Mouse (Mus musculus) forebrain, postnatal 0 days (tissue): ENCODE measurements around the gene Zfp618. TPM values are rescaled to one million over a fixed set of nuclear protein-coding genes. Genes with fewer than 3 reads are reported as not detected.

ENCODE experiments used
- ATAC-seq: fragments of 200-750 bp; cut with Nextera tagmentation; 2 replicates; pipeline ENCODE4 v1.8.0; 2017; ENCODE audit warnings: mild to moderate bottlenecking, moderate library complexity
- DNase-seq: peaks from one replicate; pipeline ENCODE4 v3.0.0-alpha.2; 2015
- H3K27ac ChIP-seq: fragments of 300-500 bp; sonication (generic); 2 replicates; pipeline ENCODE4 v1.5.1; 2014; ENCODE audit warnings: low read depth, mild to moderate bottlenecking, antibody characterized with exemption, low read length, moderate library complexity, mixed read lengths
- H3K27me3 ChIP-seq: fragments of 300-500 bp; sonication (generic); 2 replicates; pipeline ENCODE4 v1.6.1; 2014; ENCODE audit warnings: mild to moderate bottlenecking, low read length, mixed read lengths; ENCODE audit not compliant: insufficient read depth
- H3K36me3 ChIP-seq: fragments of 300-500 bp; sonication (generic); 2 replicates; pipeline ENCODE4 v1.6.1; 2014; ENCODE audit warnings: mild to moderate bottlenecking, moderate library complexity; ENCODE audit not compliant: insufficient read depth
- H3K4me1 ChIP-seq: fragments of 300-500 bp; sonication (generic); 2 replicates; pipeline ENCODE4 v1.6.1; 2014; ENCODE audit warnings: antibody characterized with exemption; ENCODE audit not compliant: insufficient read depth
- H3K4me2 ChIP-seq: fragments of 300-500 bp; sonication (generic); 2 replicates; pipeline ENCODE4 v1.6.1; 2014; ENCODE audit warnings: low read depth, mild to moderate bottlenecking, moderate library complexity
- H3K4me3 ChIP-seq: fragments of 300-500 bp; sonication (generic); 2 replicates; pipeline ENCODE4 v1.5.1; 2014; ENCODE audit warnings: low read depth, low read length, mixed read lengths
- H3K9ac ChIP-seq: fragments of 300-500 bp; sonication (generic); 2 replicates; pipeline ENCODE4 v1.6.1; 2014; ENCODE audit warnings: mild to moderate bottlenecking
- H3K9me3 ChIP-seq: fragments of 300-500 bp; sonication (generic); 2 replicates; pipeline ENCODE4 v1.6.1; 2016; ENCODE audit warnings: low read length
- CTCF ChIP-seq: sonication (generic); IDR thresholded peaks from 2 replicates; pipeline ENCODE4 v1.5.1; 2016; ENCODE audit warnings: antibody characterized with exemption, control low read depth, low read depth
- WGBS: fragments of 180-500 bp; shearing (Covaris S2); extraction: QIAGEN DNeasy Blood & Tissue Kit; methylation state at CpG from one replicate; pipeline ENCODE4 v1.1.7; 2014; 5-methylcytosine and 5-hydroxymethylcytosine counted together
- polyA plus RNA-seq: library from polyadenylated mRNA; unstranded; fragments of >200 nt; fragmentation: Nextera tagmentation; extraction: Ambion mirVana; gene quantifications from 2 replicates; pipeline ENCODE4 v1.2.1, GENCODE M21; 2015
- total RNA-seq: library from RNA; depleted of rRNA; stranded (reverse); fragments of >200 nt; gene quantifications from 2 replicates; pipeline ENCODE4 v1.2.3, GENCODE M21; 2014

Gene Zfp618
- total and polyA plus RNA-seq, 2 experiments from 2014 or later: 11.1 to 21.9 TPM

DNA sequence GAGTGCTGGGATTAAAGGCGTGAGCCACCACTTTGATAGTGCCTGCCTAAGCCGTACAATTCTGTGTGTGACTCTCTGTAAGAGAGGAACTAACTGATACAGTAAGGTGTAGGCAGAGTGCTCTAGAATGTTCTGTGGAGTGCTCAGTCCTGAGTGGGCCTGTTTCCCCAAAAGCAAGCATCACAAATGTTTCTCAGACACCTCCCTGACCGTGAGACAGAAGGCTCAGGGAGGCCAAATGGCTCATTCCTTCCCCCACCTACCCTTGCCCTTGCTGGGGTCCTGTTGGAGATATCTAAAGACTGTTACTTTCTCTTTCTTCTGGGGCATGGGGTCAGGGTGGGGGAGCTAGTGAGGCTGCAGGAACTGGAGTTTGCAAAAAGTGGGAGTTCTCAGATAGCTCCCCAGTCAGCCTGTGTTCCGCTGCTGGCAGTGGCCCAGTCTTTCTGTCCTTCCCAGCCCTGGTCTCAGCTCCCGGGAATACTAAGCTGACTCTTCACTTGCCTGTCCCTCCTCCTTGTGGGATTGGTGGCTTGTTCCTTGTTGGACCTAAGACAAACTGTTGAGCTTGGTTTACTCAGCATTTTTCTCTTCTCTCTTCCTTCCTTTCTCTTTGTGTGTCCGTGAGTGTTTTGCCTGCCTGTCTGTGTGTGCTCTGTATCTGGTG is 55.8 kb downstream of the Zfp618 start:
- Histone ChIP-seq H3K27ac (no peak overlapping the region), H3K27me3 (no peaks in the 10 kb centered on the region), H3K9ac (no peak overlapping the region), H3K36me3 (no peaks in the 10 kb centered on the region), H3K9me3 (no peaks in the 10 kb centered on the region), H3K4me1 (no peaks in the 10 kb centered on the region), H3K4me2 (no peak overlapping the region), H3K4me3 (no peak overlapping the region)
- no peak for TF ChIP-seq CTCF
- 87% methylated on average over 6 of the region's 6 CpGs for WGBS
- no peak for ATAC-seq
- no peak for DNase-seq

DNA sequence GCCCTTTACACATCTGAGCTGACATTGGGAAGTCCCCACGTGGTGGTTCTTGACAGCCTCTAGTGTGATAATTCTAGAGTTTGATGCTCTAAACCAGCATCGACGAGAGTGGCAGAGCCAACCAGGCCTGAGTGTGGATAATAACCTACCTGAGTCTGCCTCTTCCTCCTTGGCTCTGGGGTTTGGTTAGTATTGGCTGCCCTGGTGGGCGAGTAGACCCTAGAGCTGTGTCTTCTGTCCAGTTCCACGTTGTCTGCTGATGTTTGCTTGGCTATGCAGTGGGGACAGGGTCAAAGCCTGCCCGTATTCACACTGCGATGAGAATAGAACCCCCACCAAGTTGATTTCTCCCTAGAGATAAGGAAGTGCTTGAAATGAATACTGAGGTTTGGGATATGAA is 58.1 kb downstream of the Zfp618 start:
- WGBS: 97% methylated on average over 7 of the region's 7 CpGs
- no peak overlapping the region for H3K4me3 ChIP-seq
- H3K4me2 ChIP-seq: no peak overlapping the region
- no peak for TF ChIP-seq CTCF
- no peaks in the 10 kb centered on the region for H3K36me3 ChIP-seq
- no peaks in the 10 kb centered on the region for H3K27me3 ChIP-seq
- H3K9ac ChIP-seq: no peak overlapping the region
- ATAC-seq: no peak
- DNase-seq: no peak
- no peaks in the 10 kb centered on the region for H3K9me3 ChIP-seq
- H3K27ac ChIP-seq: no peak overlapping the region
- no peaks in the 10 kb centered on the region for H3K4me1 ChIP-seq

DNA sequence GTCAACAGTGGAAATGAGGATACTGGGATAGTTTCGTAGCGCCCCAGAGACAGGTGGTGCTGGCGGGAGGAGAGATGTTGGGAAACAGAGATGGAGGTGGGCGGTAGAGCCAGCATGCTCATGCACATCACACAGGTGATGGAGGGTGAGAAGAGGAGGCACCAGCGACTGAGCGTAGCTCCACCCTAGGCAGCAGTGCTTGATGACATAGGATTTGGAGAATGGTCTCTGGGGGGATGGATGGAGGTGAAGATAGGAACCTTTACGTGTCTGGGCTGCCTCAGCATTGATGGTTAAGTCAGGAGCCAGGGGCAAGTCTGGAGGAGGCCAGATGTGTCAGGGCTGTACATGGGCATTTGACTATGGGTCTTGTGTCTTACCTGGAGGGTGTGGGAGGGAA is 58.7 kb downstream of the Zfp618 start:
- ATAC-seq (no peak), DNase-seq (no peak)
- Histone ChIP-seq H3K27ac (no peak overlapping the region), H3K27me3 (no peaks in the 10 kb centered on the region), H3K36me3 (no peaks in the 10 kb centered on the region), H3K4me3 (no peak overlapping the region), H3K4me1 (no peaks in the 10 kb centered on the region), H3K4me2 (no peak overlapping the region), H3K9me3 (no peaks in the 10 kb centered on the region), H3K9ac (no peak overlapping the region)
- no peak for TF ChIP-seq CTCF
- 98% methylated on average over 7 of the region's 7 CpGs for WGBS

DNA sequence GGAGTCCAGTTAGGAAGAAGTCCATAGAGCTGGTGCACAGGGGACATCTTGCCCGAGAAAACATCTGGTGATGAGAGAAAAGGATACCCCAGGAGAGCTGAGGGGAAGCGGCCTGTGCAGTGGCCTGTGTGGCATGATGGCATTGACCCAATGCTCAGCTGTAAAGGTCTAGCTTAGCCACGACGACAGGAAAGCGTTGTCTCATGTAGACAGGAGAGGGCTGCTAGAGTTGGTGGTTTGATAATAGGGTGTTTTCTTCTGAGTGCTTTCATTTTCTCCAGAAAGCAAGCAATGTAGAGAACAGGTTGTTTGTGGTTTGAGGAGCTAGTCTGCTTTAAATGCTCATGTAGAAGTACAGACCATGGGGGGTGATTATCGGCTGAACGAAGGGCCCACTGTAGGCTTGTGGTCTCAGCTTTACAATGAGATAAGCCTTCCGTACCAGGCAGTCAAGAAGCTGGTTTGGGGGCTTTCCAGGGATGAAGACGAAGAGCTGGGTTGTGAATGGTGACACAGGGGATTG is 59.4 kb downstream of the Zfp618 start:
- Histone ChIP-seq H3K4me1 (no peaks in the 10 kb centered on the region), H3K4me2 (no peak overlapping the region), H3K36me3 (no peaks in the 10 kb centered on the region), H3K9me3 (no peaks in the 10 kb centered on the region), H3K27ac (no peak overlapping the region), H3K9ac (no peak overlapping the region), H3K27me3 (no peaks in the 10 kb centered on the region), H3K4me3 (no peak overlapping the region)
- ATAC-seq: no peak
- DNase-seq: no peak
- TF ChIP-seq CTCF: no peak
- 91% methylated on average over 9 of the region's 9 CpGs for WGBS

DNA sequence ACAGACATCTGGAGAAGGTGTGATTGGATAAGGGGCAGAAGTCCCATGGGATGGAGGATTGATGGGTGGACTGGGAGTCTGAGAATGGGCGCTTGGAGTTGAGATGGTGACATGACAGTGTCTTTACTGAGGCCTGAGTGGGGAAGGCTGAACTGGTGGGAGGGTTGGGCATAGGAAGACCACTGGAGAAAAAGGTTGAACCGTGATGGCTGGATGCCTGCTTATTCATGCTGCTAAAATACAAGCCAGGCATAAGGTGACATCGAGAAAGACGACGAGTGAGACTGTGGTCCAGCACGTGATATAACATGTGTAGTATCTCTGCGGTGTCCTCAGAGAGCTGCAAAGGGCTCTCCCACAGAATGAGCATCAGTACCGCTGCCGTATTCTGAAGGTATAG is 59.9 kb downstream of the Zfp618 start:
- no peaks in the 10 kb centered on the region for H3K27me3 ChIP-seq
- H3K27ac ChIP-seq: no peak overlapping the region
- H3K4me2 ChIP-seq: no peak overlapping the region
- H3K36me3 ChIP-seq: no peaks in the 10 kb centered on the region
- DNase-seq: no peak
- no peak overlapping the region for H3K9ac ChIP-seq
- TF ChIP-seq CTCF: no peak
- H3K4me3 ChIP-seq: no peak overlapping the region
- H3K9me3 ChIP-seq: no peaks in the 10 kb centered on the region
- no peak for ATAC-seq
- no peaks in the 10 kb centered on the region for H3K4me1 ChIP-seq
- WGBS: 94% methylated on average over 9 of the region's 9 CpGs

DNA sequence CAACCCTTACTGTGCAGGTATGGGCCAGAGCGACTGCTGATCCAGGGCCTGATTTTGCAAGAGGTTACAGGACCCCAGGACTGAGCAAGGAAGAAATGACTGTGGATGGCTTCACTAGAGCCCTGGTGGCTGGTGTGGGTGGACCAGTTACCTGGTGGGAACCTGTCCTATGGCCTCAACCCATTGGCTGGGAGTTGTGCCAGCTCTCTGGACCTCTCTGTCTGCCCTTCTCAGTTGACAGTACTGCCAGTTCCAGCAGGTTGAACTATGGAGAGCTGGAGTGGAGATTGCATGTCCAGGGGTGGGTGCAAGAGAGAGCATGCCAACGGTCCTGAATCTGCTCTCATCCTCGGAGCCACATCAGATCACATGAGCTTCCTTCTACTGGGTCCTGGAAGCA is 60.9 kb downstream of the Zfp618 start:
- H3K36me3 ChIP-seq: no peaks in the 10 kb centered on the region
- WGBS: 93% methylated on average over 3 of the region's 3 CpGs
- H3K9ac ChIP-seq: no peak overlapping the region
- H3K4me3 ChIP-seq: no peak overlapping the region
- no peaks in the 10 kb centered on the region for H3K27me3 ChIP-seq
- H3K27ac ChIP-seq: no peak overlapping the region
- H3K4me1 ChIP-seq: no peaks in the 10 kb centered on the region
- H3K9me3 ChIP-seq: no peaks in the 10 kb centered on the region
- no peak overlapping the region for H3K4me2 ChIP-seq
- no peak for TF ChIP-seq CTCF
- DNase-seq (no peak), ATAC-seq (no peak)

DNA sequence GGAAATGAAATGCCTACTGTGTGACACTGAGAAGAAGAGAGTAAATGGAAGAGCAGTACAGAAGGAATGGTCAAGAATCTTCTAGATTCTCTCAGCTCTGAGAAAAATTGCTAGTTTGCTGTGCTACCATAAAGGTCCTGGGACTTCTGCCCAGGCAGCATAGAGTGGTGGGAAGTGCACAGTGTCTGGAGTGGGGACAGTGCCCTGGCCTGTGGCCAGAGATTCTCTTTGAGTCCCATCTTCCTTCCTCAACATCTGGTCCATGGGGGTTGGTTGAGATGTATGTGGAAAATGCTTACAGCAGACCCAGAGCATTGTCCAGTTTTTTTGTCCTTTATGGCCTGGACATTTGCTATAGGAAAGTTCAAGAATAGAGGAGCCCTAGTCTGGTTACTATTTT is 62.1 kb downstream of the Zfp618 start:
- no peaks in the 10 kb centered on the region for H3K9me3 ChIP-seq
- no peaks in the 10 kb centered on the region for H3K4me1 ChIP-seq
- ATAC-seq (no peak), DNase-seq (no peak)
- H3K36me3 ChIP-seq: no peaks in the 10 kb centered on the region
- no peak overlapping the region for H3K4me2 ChIP-seq
- H3K9ac ChIP-seq: no peak overlapping the region
- no peak for TF ChIP-seq CTCF
- no peaks in the 10 kb centered on the region for H3K27me3 ChIP-seq
- no peak overlapping the region for H3K27ac ChIP-seq
- H3K4me3 ChIP-seq: no peak overlapping the region
